Mouse (Mus musculus) right cerebral cortex, postnatal 36 days (tissue): ENCODE results near the gene Incenp.
"Not testable (repeated sequence)": the region's sequence is repeated elsewhere in the genome, so short reads cannot be mapped to it uniquely, and the experiment has no call there.

Source experiments
- DNase-seq, 2 experiments: peaks; one replicate each; pipeline ENCODE4 v3.0.0; 2022; ENCODE audit warnings: low spot score in 2 of 2, mixed read lengths in 1 of 2

The Incenp gene

DNA sequence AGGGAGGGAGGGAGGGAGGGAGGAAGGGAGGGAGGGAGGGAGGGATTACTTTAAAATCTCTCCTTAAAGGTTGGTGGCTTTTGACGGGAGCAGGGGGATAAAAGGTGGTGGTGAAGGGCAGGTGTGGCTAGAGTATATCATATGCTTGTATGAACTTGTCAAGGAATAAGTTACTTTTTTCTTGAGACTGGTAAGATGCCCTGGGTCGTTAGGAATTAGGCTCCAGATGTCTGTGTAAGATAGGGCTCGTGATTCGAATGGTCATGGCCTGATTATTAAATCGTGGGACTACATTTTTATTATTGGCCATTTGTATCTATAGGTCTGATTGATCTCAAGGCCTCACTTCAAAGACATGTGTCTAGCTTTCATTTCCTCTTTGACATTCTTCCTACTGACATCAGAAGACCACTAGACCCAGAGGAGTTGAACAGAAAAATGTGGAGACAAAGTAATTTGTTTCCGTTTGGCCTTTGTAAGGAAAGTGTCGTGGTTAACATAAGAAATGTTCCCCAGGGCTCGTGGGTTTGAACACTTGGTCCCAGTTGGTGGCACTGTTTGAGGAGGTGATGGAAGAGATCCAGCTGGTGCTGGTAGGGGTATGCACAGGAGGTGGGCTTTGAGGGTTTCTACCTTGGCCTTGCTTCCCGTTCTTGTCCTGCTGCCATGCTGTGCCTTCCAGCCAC, 19.0 kb upstream of the Incenp start:
- no peak for DNase-seq

DNA sequence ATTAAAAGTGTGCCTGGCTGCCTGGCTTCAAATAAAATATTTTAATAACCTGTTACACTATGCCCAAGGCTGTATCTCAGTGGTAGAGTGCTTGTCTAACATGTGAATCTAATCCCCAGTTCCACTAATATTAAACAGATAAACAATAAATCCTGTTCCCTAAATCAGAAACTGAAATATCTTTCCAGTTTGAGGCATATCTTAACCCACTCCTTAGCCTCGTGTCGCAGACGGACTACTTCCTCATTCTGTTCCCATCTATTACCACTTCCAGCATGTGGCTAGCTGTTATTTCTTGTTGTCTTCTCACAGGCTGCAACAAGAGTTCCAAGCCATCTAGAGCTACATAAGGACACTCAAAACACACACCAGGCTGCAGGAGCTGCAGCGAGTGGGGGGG, 18.4 kb upstream of the Incenp start:
- DNase-seq = no peak

DNA sequence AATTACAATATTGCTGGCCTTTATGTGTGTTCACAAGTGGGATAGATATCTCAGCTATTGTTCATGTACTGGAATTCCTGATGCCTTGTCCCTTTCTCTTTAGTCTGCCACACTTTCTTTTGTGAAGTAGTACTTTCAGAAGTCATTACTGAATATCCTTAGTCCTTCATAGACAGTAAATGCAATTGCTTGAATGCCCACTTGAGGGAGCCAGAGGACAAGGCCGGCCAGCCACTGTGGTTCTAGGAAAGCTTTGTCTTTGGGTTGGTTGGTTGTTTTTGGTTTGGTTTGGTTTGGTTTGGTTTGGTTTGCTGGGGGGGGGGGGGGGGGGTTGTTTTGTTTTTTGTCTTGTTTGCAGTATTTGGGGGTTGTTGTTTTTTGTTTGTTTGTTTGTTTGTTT, 16.6 kb upstream of the Incenp start:
- peak; percentile 53 to 67 for DNase-seq

DNA sequence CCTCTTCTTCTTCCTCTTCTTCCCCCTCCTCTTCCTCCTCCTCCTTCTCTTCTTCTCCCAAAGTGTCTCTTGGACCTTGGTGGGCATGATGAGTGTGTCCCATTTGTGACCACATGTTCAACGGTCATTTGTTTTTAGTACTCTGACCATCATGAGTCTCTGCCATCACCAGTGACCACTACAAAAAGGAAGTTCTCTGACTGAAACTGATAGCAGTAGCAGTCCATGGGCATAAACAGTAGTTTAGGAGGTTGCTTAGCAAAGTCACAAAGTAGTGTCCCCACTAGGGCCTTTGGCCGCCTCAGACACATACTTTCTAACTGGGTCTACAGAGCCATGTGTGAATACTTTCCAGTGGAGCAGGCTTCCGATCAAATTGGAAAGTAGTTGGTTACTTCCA, 15.0 kb upstream of the Incenp start:
- no peak for DNase-seq

DNA sequence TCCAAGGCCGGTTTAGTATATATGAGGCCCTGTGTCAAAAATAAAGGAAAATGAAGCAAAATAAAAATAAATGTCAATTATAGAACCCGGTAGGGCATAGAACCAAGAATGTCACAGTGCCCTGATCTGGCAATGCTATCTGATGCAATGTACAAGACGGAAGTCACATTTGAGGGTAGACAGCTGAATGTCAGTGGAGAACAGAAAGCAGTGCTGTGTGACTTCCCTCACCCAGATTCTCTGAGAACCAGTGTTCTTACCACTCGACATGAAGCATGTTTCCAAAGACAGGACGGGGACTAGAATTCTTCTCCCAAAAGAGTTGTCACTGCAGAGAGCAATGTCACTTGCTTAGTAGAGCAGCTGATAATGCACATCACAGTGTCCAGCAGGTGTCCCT, 14.4 kb upstream of the Incenp start:
- DNase-seq = no peak

DNA sequence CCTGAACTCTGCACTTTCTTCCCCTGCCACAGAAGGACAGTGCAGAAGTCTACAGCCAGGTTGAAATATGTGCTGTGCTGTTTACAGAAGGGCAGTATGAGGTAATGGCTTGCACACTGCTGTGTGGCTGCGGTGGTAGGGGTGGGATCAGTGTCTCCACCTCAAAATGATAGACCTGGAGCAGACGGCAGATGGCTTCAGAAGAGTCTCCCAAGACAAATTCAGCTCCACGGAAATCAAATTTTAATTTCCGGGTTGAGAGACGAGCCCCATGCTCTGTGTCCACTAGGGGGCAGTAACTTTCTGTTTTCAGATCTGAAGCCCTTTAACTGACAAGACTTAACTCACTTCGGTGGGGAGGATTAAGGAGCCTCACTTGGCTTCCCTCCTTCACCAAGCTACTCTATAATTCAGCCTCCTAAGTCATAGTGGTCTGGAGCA, 12.0 kb upstream of the Incenp start:
- no peak for DNase-seq

DNA sequence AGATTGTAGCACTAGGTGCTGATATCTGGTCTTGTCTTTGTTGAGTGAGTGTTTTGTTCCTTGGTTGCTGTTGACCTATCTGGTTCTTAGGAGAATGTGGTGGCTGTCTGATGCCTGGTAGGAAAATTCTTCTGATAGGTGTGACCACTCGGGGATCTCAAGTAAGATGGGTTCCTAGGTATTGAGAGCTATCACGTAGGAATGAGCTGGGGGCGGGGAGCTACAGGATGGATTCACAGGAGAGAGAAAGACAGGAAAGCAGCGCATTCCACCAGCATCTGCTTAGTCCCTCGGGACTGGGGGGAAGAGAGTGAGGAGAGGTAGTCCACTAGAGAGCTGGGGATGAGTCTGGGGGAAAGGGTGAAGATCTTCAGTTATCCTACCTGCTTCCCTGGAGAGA, 10.0 kb upstream of the Incenp start:
- DNase-seq = no peak

DNA sequence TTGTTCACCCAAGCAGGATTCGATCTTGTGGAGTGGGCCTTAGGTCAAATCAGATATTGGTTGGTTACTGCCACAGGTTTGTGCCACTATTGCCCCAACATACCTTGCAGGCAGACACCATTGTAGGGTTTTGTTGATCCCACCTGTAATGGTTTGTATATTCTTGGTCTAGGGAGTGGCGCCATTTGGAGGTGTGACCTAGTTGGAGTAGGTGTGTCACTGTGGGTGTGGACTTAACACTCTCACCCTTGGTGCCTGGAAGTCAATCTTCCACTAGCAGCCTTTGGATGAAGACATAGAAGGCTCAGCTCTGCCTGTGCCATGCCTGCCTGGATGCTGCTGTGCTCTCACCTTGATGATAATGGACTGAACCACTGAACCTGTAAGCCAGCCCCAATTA, 1.3 kb upstream of the Incenp start:
- not testable (repeated sequence) for DNase-seq

DNA sequence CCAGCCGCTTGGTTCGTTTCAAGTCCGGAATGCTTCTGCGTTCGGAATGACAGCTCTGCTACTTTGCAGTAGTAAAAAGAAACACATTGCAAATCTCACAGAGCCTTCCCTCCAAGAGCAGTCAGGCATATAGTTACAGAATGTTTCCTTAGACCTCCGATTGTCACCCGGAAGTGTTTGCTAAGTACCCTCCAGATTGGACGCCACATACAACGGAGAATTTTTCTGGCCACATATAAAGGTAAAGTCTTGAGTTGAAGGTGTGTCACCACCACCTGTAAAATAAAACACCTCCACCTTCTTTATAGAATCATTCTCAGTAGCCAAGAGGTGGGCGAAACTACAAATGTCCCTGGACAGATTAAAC, 412 bp upstream of the Incenp start:
- DNase-seq = no peak

DNA sequence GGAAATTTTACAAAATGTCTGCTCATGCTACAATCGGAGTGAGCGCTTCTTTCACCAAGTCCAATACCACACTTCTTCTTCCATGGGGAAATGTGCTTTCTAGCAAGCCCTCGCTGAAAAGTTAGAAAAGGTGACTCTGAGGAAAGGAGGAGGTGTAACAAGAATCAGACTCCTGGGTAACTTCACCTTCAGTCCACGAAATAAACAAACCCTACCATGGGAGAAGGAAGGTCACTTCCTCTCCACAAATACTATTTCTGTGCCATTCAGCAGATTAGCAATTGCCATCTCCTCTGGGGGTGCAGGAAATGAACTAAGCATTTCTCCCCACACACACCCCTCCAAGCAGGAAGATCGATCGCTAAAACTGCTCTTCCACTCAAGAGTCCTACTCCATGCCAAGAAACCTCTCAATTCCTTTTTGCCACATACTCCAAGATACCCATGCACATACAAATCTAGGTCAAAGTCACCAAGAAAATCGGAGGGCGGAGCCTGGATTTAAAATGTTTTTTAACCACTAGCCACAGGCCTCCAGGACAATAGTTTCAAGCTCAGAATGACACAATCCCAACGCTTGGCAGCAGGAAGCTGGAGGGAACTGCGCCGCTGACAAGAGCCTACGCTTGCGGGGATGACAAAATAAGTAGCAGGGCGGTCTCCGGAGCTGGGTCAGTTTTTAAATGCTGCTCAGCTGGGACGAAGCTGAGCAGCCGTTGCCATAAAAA, 848 bp downstream of the Incenp start:
- no peak for DNase-seq

DNA sequence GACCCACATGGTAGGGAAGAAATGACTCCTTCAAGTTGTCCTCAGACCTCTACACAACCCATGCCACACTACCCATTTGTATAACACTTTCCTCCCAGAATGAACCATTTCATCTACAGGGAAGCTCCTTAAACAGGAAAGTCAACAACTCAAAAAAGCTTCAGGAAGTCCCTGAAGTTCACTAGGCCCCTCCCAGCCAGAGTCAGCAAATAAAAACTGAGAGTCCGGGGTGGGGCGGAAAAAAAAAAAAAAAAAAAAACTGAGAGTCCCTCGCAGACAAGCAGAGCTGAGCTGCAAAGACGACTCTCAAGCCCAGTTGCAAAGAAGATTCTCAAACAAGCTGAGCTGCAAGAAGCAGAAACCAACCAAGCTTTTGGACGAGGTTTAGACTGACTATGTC, 3.3 kb downstream of the Incenp start:
- DNase-seq = no peak

DNA sequence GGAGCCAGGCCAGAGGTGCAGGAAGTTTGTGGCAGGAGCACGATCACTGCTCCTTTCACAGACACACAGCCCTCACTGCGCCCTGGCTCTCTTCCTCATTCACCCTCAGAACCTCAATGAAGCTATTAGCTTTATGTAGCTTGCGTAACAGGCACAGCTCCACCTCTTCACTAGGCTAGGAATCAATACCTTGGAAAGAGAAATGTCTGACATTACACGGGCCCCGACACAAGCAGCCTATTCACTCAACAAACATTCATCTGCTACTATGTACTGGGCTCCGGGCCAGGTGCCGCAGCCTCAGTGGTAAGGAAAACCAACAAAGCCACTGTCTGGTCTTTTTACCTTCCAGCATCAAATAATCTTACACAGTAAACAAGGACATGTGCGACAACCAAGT, 12.6 kb downstream of the Incenp start:
- DNase-seq = no peak

DNA sequence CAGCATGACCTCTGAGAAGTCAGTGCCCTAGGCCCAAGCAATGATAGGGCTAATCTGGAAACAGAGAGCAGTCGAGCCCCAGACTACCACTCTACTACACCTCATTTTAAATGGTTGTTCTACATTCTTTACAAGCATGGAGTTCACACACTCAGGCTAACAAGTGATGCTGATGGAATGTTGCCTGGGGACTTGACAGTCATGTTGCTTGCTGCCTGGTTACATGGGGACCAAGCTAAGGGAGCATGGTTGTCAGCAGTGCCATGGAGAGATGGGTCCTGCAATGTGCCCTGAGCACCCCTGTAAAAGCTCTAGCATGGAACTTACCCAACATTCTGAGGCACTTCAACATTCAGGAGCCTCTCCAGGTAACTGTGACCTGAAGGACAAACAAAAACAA, 13.0 kb downstream of the Incenp start:
- DNase-seq = no peak

DNA sequence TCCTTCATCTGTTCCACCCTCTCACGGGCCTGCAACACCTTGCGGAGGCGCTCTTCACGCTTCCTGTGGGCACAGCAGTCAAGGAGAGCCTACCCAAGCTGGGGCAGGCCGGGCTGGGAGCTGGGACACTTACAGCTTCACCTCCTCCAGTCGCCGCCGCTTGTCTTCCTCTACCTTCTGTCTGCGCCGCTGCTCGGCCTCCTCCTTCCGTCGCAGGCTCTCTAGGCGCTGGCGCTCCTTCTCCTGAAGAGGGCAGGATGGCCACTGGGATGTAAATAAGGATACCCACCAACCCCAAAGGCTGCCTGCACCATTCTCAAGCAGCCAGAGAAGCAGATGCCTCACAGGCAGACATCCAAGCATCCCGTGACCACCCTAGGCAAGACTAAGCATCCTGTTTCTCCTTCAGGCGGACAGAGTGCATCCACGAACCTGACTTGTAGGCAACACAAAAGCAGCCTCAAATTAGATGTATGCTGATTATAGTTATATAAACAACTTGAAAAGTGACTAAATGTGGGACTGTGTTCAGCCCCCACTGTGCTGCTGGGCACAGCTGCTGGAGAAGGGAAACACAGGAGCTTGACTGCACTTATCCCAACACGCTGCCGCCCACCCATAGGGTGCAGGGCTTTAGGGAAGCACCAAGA, 21.0 kb downstream of the Incenp start:
- DNase-seq = peak; percentile 46 to 69

DNA sequence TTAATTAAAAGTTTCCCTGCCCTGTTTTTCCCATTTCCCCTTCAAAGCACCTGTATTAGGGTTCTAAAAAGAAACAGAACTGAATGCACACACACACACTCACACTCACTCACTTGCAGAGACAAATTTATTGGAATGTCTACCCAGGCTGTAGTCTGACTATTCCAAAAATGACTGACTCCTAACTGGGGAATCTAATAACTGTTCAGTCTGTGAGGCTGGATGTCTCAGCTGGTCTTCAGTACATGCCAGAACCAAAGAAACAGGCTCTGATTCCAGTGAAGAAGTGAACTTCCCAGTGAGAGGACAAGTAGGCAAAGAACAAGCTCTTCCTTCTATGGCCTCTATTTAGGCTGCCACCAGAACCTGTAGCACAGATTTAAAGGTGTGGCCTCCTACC, 33.9 kb downstream of the Incenp start:
- DNase-seq = no peak

DNA sequence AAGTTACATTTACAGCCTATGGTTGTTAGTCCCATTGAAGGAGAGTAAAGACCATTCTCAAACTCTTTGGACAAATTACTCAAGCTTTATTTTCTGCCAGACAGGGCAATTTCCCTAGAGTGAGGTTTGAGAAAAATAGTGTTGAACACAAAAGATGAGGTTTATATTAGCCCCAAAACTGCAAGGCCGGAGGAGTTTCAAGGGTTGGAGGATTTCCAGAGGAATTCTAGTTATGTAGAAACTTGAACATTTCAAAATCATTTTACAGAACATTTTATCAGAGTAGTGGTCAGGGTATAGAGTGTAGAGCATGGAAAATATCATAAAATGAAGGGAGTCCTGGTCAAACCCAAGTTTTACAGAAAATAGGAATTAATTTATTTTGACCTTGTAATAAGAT, 34.5 kb downstream of the Incenp start:
- no peak for DNase-seq

DNA sequence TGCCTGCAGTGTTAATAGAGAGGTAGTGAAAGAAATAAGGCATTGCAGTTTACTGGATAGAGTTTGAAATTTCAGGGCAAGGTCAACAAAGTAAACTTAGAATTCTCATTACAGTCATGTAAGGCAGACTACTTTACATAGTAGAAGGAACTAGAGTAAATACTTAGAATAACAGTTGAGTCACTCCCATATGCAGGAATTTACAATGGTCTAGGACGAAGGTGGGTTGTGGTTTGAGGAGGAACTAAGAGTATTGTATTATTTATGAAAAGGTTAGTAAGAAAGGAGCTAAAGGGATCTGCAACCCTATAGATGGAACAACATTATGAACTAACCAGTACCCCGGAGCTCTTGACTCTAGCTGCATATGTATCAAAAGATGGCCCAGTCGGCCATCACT, 38.5 kb downstream of the Incenp start:
- DNase-seq = not testable (repeated sequence)

DNA sequence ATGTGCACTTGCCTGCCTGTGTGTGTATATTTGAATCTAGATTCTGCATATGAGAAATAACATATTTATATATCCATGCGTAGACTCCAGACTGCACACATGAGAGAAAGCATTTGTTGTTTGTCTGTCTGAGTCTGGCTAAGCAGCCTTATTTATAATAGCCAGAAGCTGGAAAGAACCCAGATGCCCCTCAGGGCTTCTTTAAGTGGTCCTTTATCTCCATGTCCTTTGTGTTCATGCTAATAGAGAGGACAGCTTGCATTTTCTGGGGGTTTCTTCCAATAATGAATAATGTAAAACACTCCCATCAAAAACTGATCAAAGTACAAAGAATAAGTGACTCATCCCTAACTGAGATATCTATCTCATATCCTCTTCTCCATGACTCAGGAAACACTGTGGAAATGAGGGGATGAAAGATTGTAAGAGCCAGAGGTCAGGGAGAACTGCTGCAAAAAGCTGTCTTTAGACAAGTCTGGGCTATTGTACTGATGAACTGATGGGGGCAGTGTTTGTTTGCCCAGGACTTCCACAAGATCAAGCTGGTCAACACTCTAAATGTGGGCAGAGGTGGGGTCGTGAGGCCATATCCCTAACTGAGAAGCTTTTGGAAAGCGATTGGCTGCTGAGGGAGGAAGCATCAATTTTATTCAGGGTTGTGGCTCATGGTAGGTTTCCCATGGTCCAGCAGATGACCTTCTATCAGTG, 49.8 kb downstream of the Incenp start:
- not testable (repeated sequence) for DNase-seq

DNA sequence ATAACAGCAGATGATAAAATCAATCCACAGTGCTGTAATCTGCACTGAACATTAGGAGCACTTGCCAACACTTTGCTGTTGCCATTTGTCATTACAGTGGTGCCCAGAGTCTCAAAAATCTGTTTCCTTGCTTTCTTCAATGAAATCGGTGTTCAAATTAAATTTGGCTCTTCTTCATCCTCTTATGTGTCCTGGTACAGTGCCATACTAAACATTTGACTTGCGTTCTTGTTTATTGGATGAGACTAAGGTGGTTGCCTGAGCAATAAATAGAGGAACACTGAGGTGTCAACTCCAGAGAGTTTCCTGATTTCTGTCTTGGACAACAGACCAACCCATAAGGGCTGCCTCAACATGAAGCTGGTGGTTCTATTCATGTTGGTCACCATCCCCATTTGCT, 52.1 kb downstream of the Incenp start, which contains the start of gene Scgb2a2:
Scgb2a2 (plus strand) TSS at position 301 of the 400 bp plus-strand sequence.
- no peak for DNase-seq

DNA sequence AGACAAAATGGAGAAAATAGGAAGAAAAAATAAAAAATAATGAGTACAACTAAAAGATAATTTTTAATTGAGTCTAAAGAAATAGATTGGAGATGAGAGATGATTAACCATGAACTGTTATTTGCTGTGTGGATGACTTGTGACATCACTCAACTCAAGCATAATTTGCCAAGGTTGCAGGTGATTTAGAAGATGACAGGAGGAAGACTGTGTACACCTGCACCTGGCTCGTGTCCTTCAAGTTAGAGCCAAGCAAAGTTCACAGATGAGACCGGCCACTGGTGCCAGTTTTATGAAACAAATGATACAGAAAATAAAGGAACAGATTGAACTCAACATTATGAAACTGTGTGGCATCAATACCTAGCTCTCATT, 62.0 kb downstream of the Incenp start:
- no peak for DNase-seq

DNA sequence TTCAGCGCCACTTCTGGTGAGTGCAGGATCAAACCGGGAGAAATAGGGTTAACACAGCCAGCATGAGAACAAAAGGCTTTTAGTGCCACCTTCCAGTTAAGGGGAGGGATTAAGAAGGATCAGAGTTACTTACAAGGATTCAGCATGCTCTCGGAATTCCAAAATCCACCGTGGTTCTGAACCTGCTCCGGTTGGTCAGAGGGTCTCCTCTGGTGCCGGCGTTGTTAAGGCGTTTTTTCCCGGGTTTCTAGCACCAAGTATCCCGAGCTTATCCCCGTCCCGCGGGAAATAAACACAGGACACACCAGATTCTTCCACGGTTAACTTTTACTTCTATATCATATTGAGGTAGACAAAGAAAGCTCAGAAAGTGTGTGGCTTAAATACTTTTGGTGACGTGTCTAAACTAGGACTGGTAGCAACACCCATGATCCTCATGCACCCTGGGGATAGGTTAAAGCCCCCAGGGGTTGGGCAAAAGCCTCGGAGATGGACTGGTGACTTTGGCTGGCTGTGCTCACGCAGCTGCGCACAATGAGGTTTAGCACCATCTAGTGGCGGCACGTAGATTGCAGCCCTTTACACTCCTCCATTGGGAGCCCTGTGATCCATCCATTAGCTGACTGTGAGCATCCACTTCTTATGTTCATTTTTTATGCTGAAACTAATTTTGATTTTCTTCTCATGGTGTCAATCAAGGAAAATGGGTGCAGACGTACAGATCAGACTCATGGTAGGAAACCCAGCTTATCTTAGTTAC, 62.6 kb downstream of the Incenp start:
- peak; percentile 19 to 23 for DNase-seq
